Mouse (Mus musculus) liver, embryonic 11.5 days (tissue): ENCODE results near the gene Kcng4. TPM values are rescaled to one million over a fixed set of nuclear protein-coding genes. Genes with fewer than 3 reads are reported as not detected.

ENCODE experiments used
- ATAC-seq: fragments of 200-750 bp; cut with Nextera tagmentation; replicated peaks from 2 replicates; pipeline ENCODE4 v1.8.0; 2017; ENCODE audit warnings: moderate number of reproducible peaks, mild to moderate bottlenecking, moderate TSS enrichment, moderate library complexity; ENCODE audit not compliant: low FRiP score
- DNase-seq: peaks from one replicate; pipeline ENCODE4 v3.0.0-alpha.2; 2017; ENCODE audit warnings: low spot score
- H3K27ac ChIP-seq: fragments of 300-500 bp; sonication (generic); 2 replicates; pipeline ENCODE4 v1.5.1; 2014; ENCODE audit warnings: mild to moderate bottlenecking, low read depth, low read length, control low read depth
- H3K27me3 ChIP-seq: fragments of 300-500 bp; sonication (generic); replicated peaks from 2 replicates; pipeline ENCODE4 v1.6.1; 2014; ENCODE audit warnings: low read length, mixed read lengths; ENCODE audit not compliant: control insufficient read depth, insufficient read depth
- H3K36me3 ChIP-seq: fragments of 300-500 bp; sonication (generic); 2 replicates; pipeline ENCODE4 v1.6.1; 2014; ENCODE audit warnings: mild to moderate bottlenecking, low read length, moderate library complexity, mixed read lengths; ENCODE audit not compliant: control insufficient read depth, insufficient read depth
- H3K4me1 ChIP-seq: fragments of 300-500 bp; sonication (generic); replicated peaks from 2 replicates; pipeline ENCODE4 v1.6.1; 2014; ENCODE audit warnings: low read length, mixed read lengths; ENCODE audit not compliant: control insufficient read depth, insufficient read depth
- H3K4me2 ChIP-seq: fragments of 300-500 bp; sonication (generic); 2 replicates; pipeline ENCODE4 v1.6.1; 2014; ENCODE audit warnings: mild to moderate bottlenecking, control low read depth, moderate library complexity
- H3K4me3 ChIP-seq: fragments of 300-500 bp; sonication (generic); 2 replicates; pipeline ENCODE4 v1.5.1; 2014; ENCODE audit warnings: low read depth, low read length, control low read depth
- H3K9ac ChIP-seq: fragments of 300-500 bp; sonication (generic); 2 replicates; pipeline ENCODE4 v1.6.1; 2014; ENCODE audit warnings: low read depth, low read length, control low read depth
- H3K9me3 ChIP-seq: fragments of 300-500 bp; sonication (generic); 2 replicates; pipeline ENCODE4 v1.6.1; 2016; ENCODE audit warnings: low read length, inconsistent platforms, mixed read lengths; ENCODE audit not compliant: control insufficient read depth
- WGBS: fragments of 180-500 bp; shearing (Covaris S2); extraction: QIAGEN DNeasy Blood & Tissue Kit; methylation state at CpG from one replicate; pipeline ENCODE4 v1.1.7; 2014; 5-methylcytosine and 5-hydroxymethylcytosine counted together
- polyA plus RNA-seq: library from polyadenylated mRNA; unstranded; fragments of >200 nt; fragmentation: Nextera tagmentation; extraction: Ambion mirVana; gene quantifications from 2 replicates; pipeline ENCODE4 v1.2.1, GENCODE M21; 2014

Gene Kcng4
- polyA plus RNA-seq, 1 experiment from 2014 or later, result not detected

GRCm38 (mm10) chr8:119646846-119647245 is 11.4 kb upstream of the Kcng4 start:
- Histone ChIP-seq H3K4me2 (no peak overlapping the region), H3K4me1 (no peaks in the 10 kb centered on the region), H3K27ac (no peak overlapping the region), H3K9ac (no peak overlapping the region), H3K4me3 (no peak overlapping the region), H3K27me3 (no peaks in the 10 kb centered on the region), H3K9me3 (no peaks in the 10 kb centered on the region), H3K36me3 (no peaks in the 10 kb centered on the region; the same call in 1 of the 2 replicates)
- 78% methylated on average over 7 of the region's 7 CpGs for WGBS
- DNase-seq (no peak), ATAC-seq (no peak)

- WGBS, result 64% methylated on average over 3 of the region's 3 CpGs
Measured at GRCm38 (mm10) chr8:119646197-119646596, 10.7 kb upstream of the Kcng4 start.

GRCm38 (mm10) chr8:119644981-119645597 is 9.6 kb upstream of the Kcng4 start:
- DNase-seq, result no peak
- no peak for ATAC-seq
- WGBS, result 73% methylated on average over 18 of the region's 18 CpGs

More at GRCm38 (mm10) chr8:119646197-119646596, 10.7 kb upstream of the Kcng4 start:
- DNase-seq (no peak), ATAC-seq (no peak)
- Histone ChIP-seq H3K27me3 (no peaks in the 10 kb centered on the region), H3K4me1 (no peaks in the 10 kb centered on the region), H3K27ac (no peak overlapping the region), H3K9ac (no peak overlapping the region), H3K36me3 (no peaks in the 10 kb centered on the region; the same call in 1 of the 2 replicates), H3K4me2 (no peak overlapping the region), H3K9me3 (no peaks in the 10 kb centered on the region), H3K4me3 (no peak overlapping the region)

GRCm38 (mm10) chr8:119644429-119644960 is 9.0 kb upstream of the Kcng4 start:
- Histone ChIP-seq H3K27ac (no peak overlapping the region), H3K9ac (no peak overlapping the region), H3K9me3 (no peaks in the 10 kb centered on the region), H3K4me3 (no peak overlapping the region), H3K36me3 (no peaks in the 10 kb centered on the region; the same call in 1 of the 2 replicates), H3K4me1 (no peaks in the 10 kb centered on the region), H3K4me2 (no peak overlapping the region), H3K27me3 (no peaks in the 10 kb centered on the region)
- 83% methylated on average over 17 of the region's 17 CpGs for WGBS
- ATAC-seq (no peak), DNase-seq (no peak)

More at GRCm38 (mm10) chr8:119644981-119645597, 9.6 kb upstream of the Kcng4 start:
- H3K9ac ChIP-seq, result no peak overlapping the region
- no peaks in the 10 kb centered on the region; the same call in 1 of the 2 replicates for H3K36me3 ChIP-seq
- no peaks in the 10 kb centered on the region for H3K27me3 ChIP-seq
- no peaks in the 10 kb centered on the region for H3K4me1 ChIP-seq
- no peak overlapping the region for H3K27ac ChIP-seq
- H3K4me2 ChIP-seq, result no peak overlapping the region
- H3K4me3 ChIP-seq, result no peak overlapping the region
- H3K9me3 ChIP-seq, result no peaks in the 10 kb centered on the region

GRCm38 (mm10) chr8:119642960-119643359 is 7.5 kb upstream of the Kcng4 start:
- DNase-seq (no peak), ATAC-seq (no peak)
- Histone ChIP-seq H3K4me2 (no peak overlapping the region), H3K27me3 (no peaks in the 10 kb centered on the region), H3K9ac (no peak overlapping the region), H3K4me3 (no peak overlapping the region), H3K36me3 (no peaks in the 10 kb centered on the region; the same call in 1 of the 2 replicates), H3K4me1 (no peaks in the 10 kb centered on the region), H3K9me3 (no peaks in the 10 kb centered on the region), H3K27ac (no peak overlapping the region)
- WGBS, result 88% methylated on average over 1 of the region's 1 CpGs

- no peak overlapping the region for H3K4me2 ChIP-seq
- 67% methylated on average over 5 of the region's 5 CpGs for WGBS
Measured at GRCm38 (mm10) chr8:119641058-119641457, 5.6 kb upstream of the Kcng4 start.

GRCm38 (mm10) chr8:119639798-119640197 is 4.3 kb upstream of the Kcng4 start:
- DNase-seq (no peak), ATAC-seq (no peak)
- 68% methylated on average over 7 of the region's 7 CpGs for WGBS
- no peak overlapping the region for H3K9ac ChIP-seq
- H3K27ac ChIP-seq, result no peak overlapping the region
- H3K36me3 ChIP-seq, result no peaks in the 10 kb centered on the region; the same call in 1 of the 2 replicates
- H3K9me3 ChIP-seq, result no peaks in the 10 kb centered on the region
- peaks cover 15% of the 10 kb centered on the region for H3K27me3 ChIP-seq
- no peaks in the 10 kb centered on the region for H3K4me1 ChIP-seq
- no peak overlapping the region for H3K4me3 ChIP-seq
- no peak overlapping the region for H3K4me2 ChIP-seq

More at GRCm38 (mm10) chr8:119641058-119641457, 5.6 kb upstream of the Kcng4 start:
- Histone ChIP-seq H3K9me3 (no peaks in the 10 kb centered on the region), H3K27me3 (peaks cover 3% of the 10 kb centered on the region), H3K27ac (no peak overlapping the region), H3K4me3 (no peak overlapping the region), H3K36me3 (no peaks in the 10 kb centered on the region; the same call in 1 of the 2 replicates), H3K4me1 (no peaks in the 10 kb centered on the region), H3K9ac (no peak overlapping the region)
- DNase-seq, result no peak
- ATAC-seq, result no peak

GRCm38 (mm10) chr8:119638261-119638660 is 2.8 kb upstream of the Kcng4 start:
- DNase-seq (no peak), ATAC-seq (no peak)
- Histone ChIP-seq H3K9me3 (no peaks in the 10 kb centered on the region), H3K27ac (no peak overlapping the region), H3K36me3 (no peaks in the 10 kb centered on the region; the same call in 1 of the 2 replicates), H3K4me1 (no peaks in the 10 kb centered on the region), H3K4me3 (no peak overlapping the region), H3K4me2 (no peak overlapping the region), H3K27me3 (peaks cover 31% of the 10 kb centered on the region), H3K9ac (no peak overlapping the region)
- 80% methylated on average over 6 of the region's 6 CpGs for WGBS

- no peak overlapping the region for H3K4me2 ChIP-seq
- 75% methylated on average over 4 of the region's 4 CpGs for WGBS
- no peak for ATAC-seq
- H3K9ac ChIP-seq, result no peak overlapping the region
- H3K4me3 ChIP-seq, result no peak overlapping the region
- H3K9me3 ChIP-seq, result no peaks in the 10 kb centered on the region
- no peaks in the 10 kb centered on the region for H3K36me3 ChIP-seq
- H3K27ac ChIP-seq, result no peak overlapping the region
- no peaks in the 10 kb centered on the region for H3K4me1 ChIP-seq
- DNase-seq, result no peak
- H3K27me3 ChIP-seq, result peaks cover 39% of the 10 kb centered on the region
Measured at GRCm38 (mm10) chr8:119637381-119637780, 1.9 kb upstream of the Kcng4 start.
